Mouse (Mus musculus) limb, embryonic 13.5 days (tissue): ENCODE measurements around the gene Med11. TPM values are rescaled to one million over a fixed set of nuclear protein-coding genes. Genes with fewer than 3 reads are reported as not detected.
A peak's percentile ranks its signal among the peaks of the same experiment; 100 is the strongest.
"Not testable (repeated sequence)": the region's sequence is repeated elsewhere in the genome, so short reads cannot be mapped to it uniquely, and the experiment has no call there.

Source experiments
- ATAC-seq: fragments of 200-750 bp; cut with Nextera tagmentation; 2 replicates; pipeline ENCODE4 v1.8.0; 2017; ENCODE audit warnings: low read depth, moderate number of reproducible peaks, moderate TSS enrichment; ENCODE audit not compliant: low FRiP score
- H3K27ac ChIP-seq: fragments of 300-500 bp; sonication (generic); 2 replicates; pipeline ENCODE4 v1.5.1; 2015; ENCODE audit warnings: inconsistent platforms, mild to moderate bottlenecking, moderate library complexity
- H3K27me3 ChIP-seq: fragments of 300-500 bp; sonication (generic); 2 replicates; pipeline ENCODE4 v1.6.1; 2015; ENCODE audit warnings: mild to moderate bottlenecking, inconsistent platforms
- H3K36me3 ChIP-seq: fragments of 300-500 bp; sonication (generic); 2 replicates; pipeline ENCODE4 v1.6.1; 2015; ENCODE audit warnings: inconsistent platforms, mild to moderate bottlenecking, moderate library complexity
- H3K4me1 ChIP-seq: fragments of 300-500 bp; sonication (generic); 2 replicates; pipeline ENCODE4 v1.6.1; 2015; ENCODE audit warnings: inconsistent platforms
- H3K4me2 ChIP-seq: fragments of 300-500 bp; sonication (generic); replicated peaks from 2 replicates; pipeline ENCODE4 v1.6.1; 2015; ENCODE audit warnings: inconsistent platforms, mild to moderate bottlenecking, moderate library complexity
- H3K4me3 ChIP-seq: fragments of 300-500 bp; sonication (generic); 2 replicates; pipeline ENCODE4 v1.5.1; 2015; ENCODE audit warnings: moderate library complexity, mild to moderate bottlenecking, inconsistent platforms
- H3K9ac ChIP-seq: fragments of 300-500 bp; sonication (generic); 2 replicates; pipeline ENCODE4 v1.6.1; 2015; ENCODE audit warnings: mild to moderate bottlenecking, inconsistent platforms
- H3K9me3 ChIP-seq: fragments of 300-500 bp; sonication (generic); 2 replicates; pipeline ENCODE4 v1.6.1; 2016; ENCODE audit warnings: inconsistent platforms
- WGBS: fragments of 180-500 bp; shearing (Covaris S2); methylation state at CpG from one replicate; pipeline ENCODE4 v1.1.7; 2015; 5-methylcytosine and 5-hydroxymethylcytosine counted together
- polyA plus RNA-seq: library from polyadenylated mRNA; unstranded; fragments of >200 nt; fragmentation: Nextera tagmentation; extraction: Ambion mirVana; gene quantifications from 2 replicates; pipeline ENCODE4 v1.2.1, GENCODE M21; 2015

Med11 gene
- polyA plus RNA-seq, 1 experiment from 2014 or later, result 45.9 TPM

GRCm38 (mm10) chr11:70450926-70451325 is 793 bp upstream of the Med11 start:
- 83% methylated on average over 2 of the region's 2 CpGs for WGBS
- Histone ChIP-seq H3K4me3 (no peak overlapping the region), H3K27ac (no peak overlapping the region), H3K4me2 (no peak overlapping the region), H3K9ac (no peak overlapping the region), H3K4me1 (peaks cover 22% of the 10 kb centered on the region), H3K27me3 (no peaks in the 10 kb centered on the region), H3K36me3 (peaks cover 9% of the 10 kb centered on the region), H3K9me3 (no peaks in the 10 kb centered on the region)
- ATAC-seq, result no peak

DNA sequence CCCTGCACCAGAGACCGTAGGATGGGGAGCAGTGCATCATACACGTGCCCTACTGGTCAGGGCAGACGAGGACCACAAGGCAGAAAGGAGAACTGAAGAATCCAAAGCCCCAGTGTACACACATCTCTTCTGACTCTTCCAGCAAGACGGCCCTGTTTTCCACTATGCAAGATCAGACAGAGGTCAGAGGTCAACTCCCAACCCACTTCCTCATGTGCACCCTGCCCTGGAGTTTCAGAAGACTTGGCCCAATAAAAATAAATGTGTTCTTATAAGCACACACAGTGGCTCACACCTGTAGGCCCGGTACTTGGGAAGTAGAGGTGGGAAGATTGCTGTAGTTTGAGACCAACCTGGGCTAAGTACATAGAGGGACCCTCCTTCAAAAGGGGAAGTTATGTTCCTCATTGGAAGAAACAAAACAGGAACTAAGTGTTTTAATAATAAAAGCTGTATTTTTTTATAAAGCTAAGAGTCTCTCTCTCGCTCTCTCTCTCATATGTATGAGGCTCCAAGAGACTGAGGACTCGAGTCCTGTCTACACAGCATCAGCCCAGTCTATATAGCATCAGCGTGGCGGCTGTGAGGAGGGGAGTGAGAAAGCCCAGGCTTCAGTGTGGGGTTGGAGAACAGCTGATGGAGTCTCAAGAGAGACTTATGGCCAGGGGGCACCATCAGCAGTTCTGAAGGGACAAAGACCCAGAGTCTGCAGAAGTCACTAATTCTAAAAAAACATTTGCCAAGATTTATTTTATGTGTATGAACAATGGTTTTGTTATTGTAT is 1.7 kb downstream of the Med11 start:
- H3K4me2 ChIP-seq, result peak overlapping the region; percentile 72
- H3K27me3 ChIP-seq, result peaks cover 4% of the 10 kb centered on the region
- peaks cover 21% of the 10 kb centered on the region for H3K4me1 ChIP-seq
- no peak overlapping the region for H3K4me3 ChIP-seq
- peaks cover 9% of the 10 kb centered on the region for H3K36me3 ChIP-seq
- H3K27ac ChIP-seq, result no peak overlapping the region
- H3K9me3 ChIP-seq, result no peaks in the 10 kb centered on the region
- 86% methylated on average over 9 of the region's 9 CpGs for WGBS
- no peak for ATAC-seq
- H3K9ac ChIP-seq, result no peak overlapping the region

DNA sequence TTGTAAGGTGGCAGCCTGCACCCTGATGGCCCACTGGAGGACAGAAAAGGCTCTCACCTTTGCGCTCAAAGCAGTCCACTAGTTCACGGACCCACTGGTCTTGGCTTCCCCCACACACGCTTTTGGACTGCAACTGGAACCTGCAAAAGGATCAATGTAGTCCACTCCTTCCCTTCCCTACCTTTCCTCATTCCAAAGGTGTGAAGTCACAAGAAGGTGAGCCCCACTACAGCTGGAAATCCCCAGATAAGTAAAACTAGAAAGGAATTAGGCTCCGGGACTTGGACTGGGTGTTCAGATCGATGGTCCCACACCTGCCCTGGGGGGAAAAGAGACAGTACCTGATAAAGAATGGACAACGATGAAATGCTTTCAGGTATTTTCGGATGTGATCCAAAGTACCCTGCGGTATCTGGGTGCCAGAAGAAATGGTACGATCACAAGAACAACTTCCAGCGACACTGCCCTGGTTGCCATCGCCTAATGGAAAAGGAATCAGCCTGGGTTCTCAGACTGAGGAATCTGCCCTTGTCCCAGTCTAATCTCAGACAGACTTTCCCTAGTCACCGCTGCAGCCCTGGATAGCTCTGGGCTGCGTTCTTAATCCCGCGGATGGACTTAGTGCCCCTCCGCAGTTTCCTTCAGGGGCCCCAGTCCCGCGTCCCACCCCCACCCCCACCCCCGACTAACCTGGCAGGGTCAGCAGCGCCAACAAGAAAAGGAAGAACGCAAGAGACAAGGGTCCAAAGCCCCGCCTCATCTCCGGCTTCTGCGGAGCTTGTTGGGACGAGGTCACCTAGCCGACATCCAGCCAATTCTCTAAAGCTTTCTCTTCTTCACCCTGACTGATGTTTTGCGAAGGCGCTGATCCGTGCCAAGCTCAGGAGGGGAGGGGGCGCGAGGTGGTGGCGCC is 7.2 kb downstream of the Med11 start, which contains the start of gene Zmynd15:
Zmynd15 (plus strand) TSS at position 746 of the 913 bp plus-strand sequence.
- Histone ChIP-seq H3K9ac (peak within 1 kb of the TSS; percentile 66), H3K36me3 (peaks cover 5% of the 10 kb centered on the region), H3K4me3 (peak within 1 kb of the TSS; percentile 56), H3K9me3 (no peaks in the 10 kb centered on the region), H3K4me1 (peaks cover 9% of the 10 kb centered on the region), H3K27ac (no peak within 1 kb of the TSS), H3K27me3 (peaks cover 59% of the 10 kb centered on the region), H3K4me2 (peak within 1 kb of the TSS; percentile 90)
- no peak for ATAC-seq
- 18% methylated on average over 32 of the region's 32 CpGs for WGBS

DNA sequence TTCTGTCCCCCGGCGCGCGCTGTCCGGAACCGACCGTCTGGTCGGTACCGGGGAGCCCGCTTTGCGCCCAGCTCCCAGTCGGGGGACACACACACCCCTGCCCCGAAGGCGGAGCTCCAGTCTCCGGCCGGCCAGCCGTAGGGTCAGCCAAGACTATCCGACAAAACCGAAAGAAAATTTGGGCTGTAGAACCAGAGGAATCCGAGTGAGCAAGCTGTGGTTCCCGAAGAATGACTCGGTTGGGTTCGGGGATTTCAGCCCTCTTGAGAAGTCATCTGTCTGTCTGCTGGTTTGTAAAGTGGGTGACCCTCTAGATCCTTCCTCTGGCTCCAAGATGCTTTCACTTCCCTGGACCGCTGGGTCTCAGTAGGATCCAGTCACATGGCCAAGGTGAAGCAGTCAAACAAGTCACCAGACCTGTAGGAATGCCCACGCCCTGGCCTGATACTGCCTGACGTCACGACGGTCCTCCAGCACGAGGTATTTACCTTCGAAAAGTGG is 7.9 kb downstream of the Med11 start, which contains the start of gene Cxcl16:
Cxcl16 (minus strand) TSS at position 384 of the 501 bp plus-strand sequence.
- Histone ChIP-seq H3K36me3 (peaks cover 4% of the 10 kb centered on the region), H3K4me1 (peaks cover 10% of the 10 kb centered on the region), H3K9ac (peak within 1 kb of the TSS; percentile 66), H3K27ac (no peak within 1 kb of the TSS), H3K4me3 (peak within 1 kb of the TSS; percentile 56), H3K27me3 (peaks cover 66% of the 10 kb centered on the region), H3K4me2 (peak within 1 kb of the TSS; percentile 90), H3K9me3 (no peaks in the 10 kb centered on the region)
- no peak for ATAC-seq
- WGBS, result 2% methylated on average over 30 of the region's 30 CpGs

- H3K36me3 ChIP-seq, result no peaks in the 10 kb centered on the region
- H3K9me3 ChIP-seq, result no peaks in the 10 kb centered on the region
- H3K4me2 ChIP-seq, result no peak overlapping the region
- H3K4me1 ChIP-seq, result peaks cover 16% of the 10 kb centered on the region
- WGBS, result 71% methylated on average over 5 of the region's 5 CpGs
- H3K9ac ChIP-seq, result no peak overlapping the region; the same call in 1 of the 2 replicates
- ATAC-seq, result no peak
- H3K27ac ChIP-seq, result no peak overlapping the region
- peaks cover 90% of the 10 kb centered on the region for H3K27me3 ChIP-seq
- H3K4me3 ChIP-seq, result no peak overlapping the region
Measured at GRCm38 (mm10) chr11:70463970-70464369, 12.3 kb downstream of the Med11 start.

DNA sequence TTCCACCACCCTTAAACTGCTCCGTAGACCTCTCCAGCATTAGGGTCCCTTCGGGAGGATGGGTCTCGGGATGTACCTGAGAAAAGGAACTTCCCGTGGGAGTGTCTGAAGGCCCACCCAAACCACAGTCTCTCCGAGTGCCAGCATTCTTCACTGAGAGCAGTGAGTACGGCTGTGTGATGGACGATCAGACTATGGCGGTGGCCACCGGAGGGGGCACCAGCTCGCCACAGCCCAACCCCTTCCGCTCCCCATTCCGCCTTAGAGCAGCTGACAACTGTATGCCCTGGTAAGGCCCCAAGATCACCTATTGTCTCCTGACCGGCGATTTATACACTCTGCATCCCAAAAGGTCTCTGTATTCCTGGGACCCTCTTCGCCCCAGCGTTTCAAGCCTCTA is 13.5 kb downstream of the Med11 start:
- Histone ChIP-seq H3K4me3 (peak overlapping the region; percentile 37), H3K4me2 (peak overlapping the region; percentile 65), H3K9me3 (no peaks in the 10 kb centered on the region), H3K27me3 (peaks cover 78% of the 10 kb centered on the region), H3K9ac (peak overlapping the region; percentile 63), H3K36me3 (no peaks in the 10 kb centered on the region), H3K27ac (no peak overlapping the region), H3K4me1 (peaks cover 14% of the 10 kb centered on the region)
- ATAC-seq, result no peak
- 22% methylated on average over 16 of the region's 16 CpGs for WGBS

DNA sequence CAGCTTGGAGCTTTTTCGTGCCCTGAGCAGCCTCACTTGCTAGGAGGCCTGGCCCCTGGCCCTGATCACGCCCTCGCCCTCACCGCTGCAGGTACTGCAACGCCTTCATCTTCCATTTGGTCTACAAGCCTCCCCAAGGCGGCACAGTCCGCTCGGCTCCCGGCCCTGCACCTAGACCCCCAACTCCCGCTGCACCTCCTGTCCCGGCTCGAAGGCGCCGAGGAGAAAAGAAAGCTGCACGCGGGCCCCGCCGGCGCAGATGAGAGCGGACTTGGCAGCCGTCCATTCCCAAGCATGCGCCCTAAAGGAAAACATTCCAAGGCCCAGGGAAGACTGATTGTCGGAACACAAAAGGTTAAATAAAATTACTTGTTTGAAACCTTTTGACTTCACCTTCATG is 14.1 kb downstream of the Med11 start:
- peak overlapping the region; percentile 65 for H3K4me2 ChIP-seq
- ATAC-seq, result no peak
- WGBS, result 8% methylated on average over 23 of the region's 23 CpGs
- no peak overlapping the region; the same call in 1 of the 2 replicates for H3K27ac ChIP-seq
- peaks cover 14% of the 10 kb centered on the region for H3K4me1 ChIP-seq
- peaks cover 72% of the 10 kb centered on the region for H3K27me3 ChIP-seq
- no peaks in the 10 kb centered on the region for H3K9me3 ChIP-seq
- peak overlapping the region; percentile 63 for H3K9ac ChIP-seq
- H3K36me3 ChIP-seq, result no peaks in the 10 kb centered on the region
- peak overlapping the region; percentile 37 for H3K4me3 ChIP-seq

- Histone ChIP-seq H3K4me3 (no peak overlapping the region), H3K27me3 (peaks cover 49% of the 10 kb centered on the region), H3K9ac (no peak overlapping the region), H3K4me2 (no peak overlapping the region), H3K27ac (no peak overlapping the region), H3K9me3 (no peaks in the 10 kb centered on the region), H3K4me1 (peaks cover 14% of the 10 kb centered on the region), H3K36me3 (no peaks in the 10 kb centered on the region)
- WGBS, result 83% methylated on average over 5 of the region's 5 CpGs
- no peak for ATAC-seq
Measured at GRCm38 (mm10) chr11:70467902-70468619, 16.3 kb downstream of the Med11 start.

- WGBS, result 85% methylated on average over 3 of the region's 3 CpGs
Measured at GRCm38 (mm10) chr11:70469764-70470163, 18.0 kb downstream of the Med11 start.

GRCm38 (mm10) chr11:70472716-70473115 is 21.0 kb downstream of the Med11 start:
- Histone ChIP-seq H3K4me3 (no peak overlapping the region), H3K27ac (no peak overlapping the region), H3K9me3 (no peaks in the 10 kb centered on the region), H3K9ac (no peak overlapping the region), H3K4me2 (no peak overlapping the region), H3K27me3 (peaks cover 3% of the 10 kb centered on the region; the same call in 1 of the 2 replicates), H3K36me3 (no peaks in the 10 kb centered on the region), H3K4me1 (no peaks in the 10 kb centered on the region)
- no peak for ATAC-seq

More at GRCm38 (mm10) chr11:70469764-70470163, 18.0 kb downstream of the Med11 start:
- peaks cover 12% of the 10 kb centered on the region for H3K4me1 ChIP-seq
- H3K27ac ChIP-seq, result no peak overlapping the region
- peaks cover 32% of the 10 kb centered on the region for H3K27me3 ChIP-seq
- H3K9me3 ChIP-seq, result no peaks in the 10 kb centered on the region
- H3K4me2 ChIP-seq, result no peak overlapping the region
- H3K36me3 ChIP-seq, result no peaks in the 10 kb centered on the region
- no peak overlapping the region for H3K4me3 ChIP-seq
- H3K9ac ChIP-seq, result no peak overlapping the region
- ATAC-seq, result no peak

DNA sequence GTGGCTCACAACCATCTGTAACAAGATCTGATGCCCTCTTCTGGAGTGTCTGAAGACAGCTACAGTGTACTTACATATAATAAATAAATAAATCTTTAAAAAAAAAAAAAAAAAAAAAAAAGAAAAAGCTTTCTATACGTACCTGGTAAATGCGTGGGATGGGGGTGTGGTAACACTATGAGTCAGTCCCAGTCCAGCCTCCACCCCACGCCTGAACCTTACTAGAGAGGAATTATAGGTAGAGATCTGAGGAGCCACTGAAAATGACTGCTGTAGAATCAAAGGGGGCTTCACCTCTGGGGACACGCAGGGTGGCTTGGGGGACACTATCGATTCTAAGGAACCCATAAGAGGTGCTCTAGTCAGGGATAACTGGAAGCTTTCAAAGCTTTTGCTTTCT is 21.6 kb downstream of the Med11 start:
- H3K27me3 ChIP-seq, H3K9me3 ChIP-seq, H3K9ac ChIP-seq, H3K27ac ChIP-seq, H3K36me3 ChIP-seq, H3K4me2 ChIP-seq, H3K4me3 ChIP-seq, H3K4me1 ChIP-seq, ATAC-seq: not testable (repeated sequence)
- 83% methylated on average over 5 of the region's 5 CpGs for WGBS
